Comparison of ENCODE assay signal across 9 mouse cellular contexts in the genomic region with DNA sequence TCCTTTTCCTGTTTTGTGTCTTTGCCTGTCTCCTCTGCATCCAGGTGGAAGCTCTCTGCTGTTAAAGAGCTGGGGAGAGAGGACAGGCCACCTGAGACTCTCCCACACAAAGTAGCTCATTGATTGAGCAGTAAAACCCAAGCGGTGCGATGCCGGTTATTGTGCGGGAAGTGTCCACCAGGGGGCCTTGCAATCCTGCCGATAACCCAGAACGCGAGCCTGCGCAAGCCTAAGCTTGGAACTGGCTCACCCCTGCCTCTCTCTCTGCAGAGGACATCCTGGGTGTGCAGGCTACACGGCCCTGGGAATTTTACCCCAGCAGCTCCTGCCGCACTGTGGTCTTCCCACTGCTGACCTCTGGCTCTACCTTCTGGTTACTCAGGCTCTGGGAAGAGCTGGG. TPM values are rescaled to one million over a fixed set of nuclear protein-coding genes. Genes with fewer than 3 reads are reported as not detected.
DNase-seq lines count a peak whose midpoint lies in the region; ATAC-seq and TF ChIP-seq lines count a peak whose summit lies in the region.
"Had no signal": no experiment of that assay in that cellular context is flagged by ENCODE, and none has a peak within 500 bp of the region (broad histone marks: within the 10 kb centered on the region; RNA-seq: fewer than 3 reads in every experiment).

No protein-coding gene starts in this region.

- H3K36me3 ChIP-seq in heart, adult 2 months (ENCODE audit: control insufficient read depth, insufficient read depth, low read length), result peaks cover 2% of the 10 kb centered on the region; the same call in 1 of the 2 replicates
- 0 out of 2 replicates have a peak, but pooled peaks cover 3% of the 10 kb centered on the region for H3K36me3 ChIP-seq in kidney, embryonic 14.5 days (ENCODE audit: control insufficient read depth, insufficient read depth, low read length)

- WGBS in heart, adult 2 months, result 4% methylated on average over 10 of the region's 10 CpGs
- 4% methylated on average over 10 of the region's 10 CpGs for WGBS in kidney, embryonic 14.5 days
- WGBS in olfactory bulb, adult 2 months, result 4% methylated on average over 10 of the region's 10 CpGs

- H3K4me1 ChIP-seq in heart, adult 2 months (ENCODE audit: control insufficient read depth, insufficient read depth, low read length), result peaks cover 8% of the 10 kb centered on the region
- peaks cover 10% of the 10 kb centered on the region; the same call in 1 of the 2 replicates for H3K4me1 ChIP-seq in kidney, embryonic 14.5 days (ENCODE audit: control insufficient read depth, insufficient read depth, low read length)
- peaks cover 24% of the 10 kb centered on the region for H3K4me1 ChIP-seq in olfactory bulb, adult 2 months (ENCODE audit: control insufficient read depth, insufficient read depth, low read length)

- TF ChIP-seq CTCF in heart, adult 2 months (IDR thresholded peaks at IDR 0.05), result peak; percentile 86
- peak; percentile 55; the same call in 1 of the 2 replicates for TF ChIP-seq CTCF in olfactory bulb, adult 2 months (IDR thresholded peaks at IDR 0.05; ENCODE audit: insufficient read depth, low read depth, low read length)

- ATAC-seq in kidney, embryonic 14.5 days (ENCODE audit: low FRiP score, low TSS enrichment), result peak; percentile 34

- no peak overlapping the region for H3K27ac ChIP-seq in heart, adult 2 months
- no peak overlapping the region for H3K27ac ChIP-seq in kidney, embryonic 14.5 days (ENCODE audit: low read depth, low read length)
- H3K27ac ChIP-seq in olfactory bulb, adult 2 months (ENCODE audit: insufficient read depth, low read depth, low read length), result no peak overlapping the region

- intact Hi-C loops in heart, adult 2 months (cut with DNase I), result loop anchor here (1.0 to 10.0 kb wide), 2 partner anchors 303 to 671 kb away; partner anchors contain the start of genes Fbxo45 and Wdr53

- peak; percentile 76 for DNase-seq in CD4-positive helper T cell, adult 2 months (ENCODE audit: low read depth, low spot score)
- peak; percentile 88 for DNase-seq in adrenal gland, postnatal 10 days
- DNase-seq in embryo, embryonic 11.5 days (ENCODE audit: low read depth, low spot score), result peak; percentile 43
- peak; percentile 70 to 79 for DNase-seq in heart, adult 2 months
- DNase-seq in lung, adult 18-20 months, result peak; percentile 62 to 68
- DNase-seq in thymus, adult 18-20 months, result peak; percentile 45 to 53

- 0 out of 2 replicates have a peak, but pooled peaks have one; percentile 41 for TF ChIP-seq EP300 in heart, adult 2 months (IDR thresholded peaks at IDR 0.05; ENCODE audit: insufficient read depth, low read depth, low read length)

- no peaks in the 10 kb centered on the region for H3K27me3 ChIP-seq in heart, adult 2 months (ENCODE audit: control insufficient read depth, insufficient read depth, low read length)
- H3K27me3 ChIP-seq in kidney, embryonic 14.5 days (ENCODE audit: control insufficient read depth, insufficient read depth, low read length), result no peaks in the 10 kb centered on the region

- no peak overlapping the region for H3K4me2 ChIP-seq in kidney, embryonic 14.5 days (replicated peaks; ENCODE audit: low read depth, low read length)

- H3K9me3 ChIP-seq in kidney, embryonic 14.5 days (ENCODE audit: control insufficient read depth, low read length), result no peaks in the 10 kb centered on the region

- peak overlapping the region; percentile 20; the same call in 1 of the 2 replicates for H3K9ac ChIP-seq in heart, adult 2 months (ENCODE audit: low read depth, low read length)
- H3K9ac ChIP-seq in kidney, embryonic 14.5 days (ENCODE audit: low read depth, low read length), result peak overlapping the region; percentile 18; the same call in 1 of the 2 replicates

- no peak for TF ChIP-seq POLR2A in heart, adult 2 months (IDR thresholded peaks at IDR 0.05; ENCODE audit: insufficient read depth, low read depth, low read length)
- no peak for TF ChIP-seq POLR2A in olfactory bulb, adult 2 months (IDR thresholded peaks at IDR 0.05; ENCODE audit: insufficient read depth, low read depth, low read length)

- 0 out of 2 replicates have a peak, but pooled peaks cover 4% of the 10 kb centered on the region for H3K79me2 ChIP-seq in heart, adult 2 months (replicated peaks; ENCODE audit: control insufficient read depth, insufficient read depth, low read length)

- H3K4me3 ChIP-seq in heart, adult 2 months, result no peak overlapping the region
- H3K4me3 ChIP-seq in kidney, embryonic 14.5 days (ENCODE audit: low read length), result no peak overlapping the region
- H3K4me3 ChIP-seq in olfactory bulb, adult 2 months (ENCODE audit: insufficient read depth, low read depth, low read length), result no peak overlapping the region; the same call in 1 of the 2 replicates
- H3K4me3 ChIP-seq: erythroblast, embryonic 14.5 days had no signal

RNA-seq across cellular contexts. Expression of gene 0610012G03Rik, which starts 4.3 kb away (rescaled TPM):
- total RNA-seq in adrenal gland, postnatal 10 days (2021), result 10 to 100 TPM; 55.0 to 58.8 TPM
- total RNA-seq in heart, adult 2 months (2021), result 10 to 100 TPM; 69.9 to 75.4 TPM
- 86.3 and 88.9 TPM in 2 replicates for polyA plus RNA-seq in heart, adult 2 months (2012; rRNA removed)
- 96.4 and 99.1 TPM in 2 replicates for polyA plus RNA-seq in kidney, embryonic 14.5 days (2014; fragmentation: Nextera tagmentation; extraction: Ambion mirVana)
- polyA plus RNA-seq in olfactory bulb, adult 2 months (2012; ENCODE audit: insufficient read depth, insufficient read length, low replicate concordance, missing spikeins), result not detected in 2 replicates

RNA-seq across cellular contexts. Expression of gene Ncbp2, which starts 4.3 kb away (rescaled TPM):
- total RNA-seq in adrenal gland, postnatal 10 days (2021), result 10 to 100 TPM; 41.2 to 43.9 TPM
- total RNA-seq in heart, adult 2 months (2021), result 10 to 100 TPM; 24.3 to 25.9 TPM
- polyA plus RNA-seq in heart, adult 2 months (2012; rRNA removed), result 7.9 and 17.5 TPM in 2 replicates
- polyA plus RNA-seq in kidney, embryonic 14.5 days (2014; fragmentation: Nextera tagmentation; extraction: Ambion mirVana), result 117 and 123 TPM in 2 replicates
- not detected in 2 replicates for polyA plus RNA-seq in olfactory bulb, adult 2 months (2012; ENCODE audit: insufficient read depth, insufficient read length, low replicate concordance, missing spikeins)

RNA-seq across cellular contexts. Expression of gene Pigz, which starts 10.3 kb away (rescaled TPM):
- 1 to 10 TPM in 1 of 2 experiments, under 1 TPM in 1; 0.48 to 1.6 TPM for total RNA-seq in adrenal gland, postnatal 10 days (2021)
- 1 to 10 TPM; 1.7 to 2.3 TPM for total RNA-seq in heart, adult 2 months (2021)
- 2.4 and 2.9 TPM in 2 replicates for polyA plus RNA-seq in heart, adult 2 months (2012; rRNA removed)
- polyA plus RNA-seq in kidney, embryonic 14.5 days (2014; fragmentation: Nextera tagmentation; extraction: Ambion mirVana), result 0.27 and 0.97 TPM in 2 replicates
- polyA plus RNA-seq in olfactory bulb, adult 2 months (2012; ENCODE audit: insufficient read depth, insufficient read length, low replicate concordance, missing spikeins), result not detected in 2 replicates

RNA-seq across cellular contexts. Expression of gene Senp5, which starts 59.1 kb away (rescaled TPM):
- 10 to 100 TPM; 22.0 to 22.8 TPM for total RNA-seq in adrenal gland, postnatal 10 days (2021)
- 10 to 100 TPM; 10.5 to 12.8 TPM for total RNA-seq in heart, adult 2 months (2021)
- polyA plus RNA-seq in heart, adult 2 months (2012; rRNA removed), result 3.5 and 6.8 TPM in 2 replicates
- polyA plus RNA-seq in kidney, embryonic 14.5 days (2014; fragmentation: Nextera tagmentation; extraction: Ambion mirVana), result 10.2 and 11.6 TPM in 2 replicates
- polyA plus RNA-seq in olfactory bulb, adult 2 months (2012; ENCODE audit: insufficient read depth, insufficient read length, low replicate concordance, missing spikeins), result not detected in 2 replicates
